Mouse (Mus musculus) CD4-positive naive resting alpha-beta T cell, adult 76 days (primary cell): ENCODE data around the gene Ankrd40. TPM values are rescaled to one million over a fixed set of nuclear protein-coding genes. Genes with fewer than 3 reads are reported as not detected.

Experiments
- total RNA-seq: library from RNA; stranded (reverse); gene quantifications from one replicate; pipeline ENCODE4 v1.2.4, GENCODE M21; 2023

The Ankrd40 gene
- 53.2 TPM for total RNA-seq

GRCm38 (mm10) chr11:94327693-94328643 lies at the start of gene Ankrd40:
TSS of gene Ankrd40 (plus strand) at chr11:94328001.

GRCm38 (mm10) chr11:94281199-94282181 lies 46.3 kb upstream of the Ankrd40 start, which contains the start of gene Gm21885:
TSS of gene Gm21885 (plus strand) at chr11:94281873.

GRCm38 (mm10) chr11:94321931-94322400 lies 5.8 kb upstream of the Ankrd40 start, which contains the start of gene Luc7l3:
TSS of gene Luc7l3 (minus strand) at chr11:94321988.

Other genes with a start within 250 kb of the Ankrd40 start
- 96.1 TPM for gene Tob1, start 116.5 kb upstream of the Ankrd40 start, total RNA-seq
- 2.7 TPM for gene Wfikkn2, start 82.0 kb upstream of the Ankrd40 start, total RNA-seq
- not detected for gene Gm21885, start 46.1 kb upstream of the Ankrd40 start, total RNA-seq
- gene Luc7l3, start 6.0 kb upstream of the Ankrd40 start, total RNA-seq, result 134 TPM
- 2.8 TPM for gene Abcc3, start 65.0 kb downstream of the Ankrd40 start, total RNA-seq
- not detected for gene Cacna1g, start 146.2 kb downstream of the Ankrd40 start, total RNA-seq
- not detected for gene Spata20, start 158.2 kb downstream of the Ankrd40 start, total RNA-seq
- not detected for gene Epn3, start 172.0 kb downstream of the Ankrd40 start, total RNA-seq
- gene Mycbpap, start 193.7 kb downstream of the Ankrd40 start, total RNA-seq, result not detected
- 4.3 TPM for gene Rsad1, start 221.3 kb downstream of the Ankrd40 start, total RNA-seq
- gene Chad, start 237.0 kb downstream of the Ankrd40 start, total RNA-seq, result not detected